In genomic region chr2:69275875-69276274, GRCm38 (mm10) we compare ENCODE assay signal across 9 mouse cellular contexts.
DNase-seq lines count a peak whose midpoint lies in the region; ATAC-seq and TF ChIP-seq lines count a peak whose summit lies in the region.
"Had no signal": no experiment of that assay in that cellular context is flagged by ENCODE, and none has a peak within 500 bp of the region (broad histone marks: within the 10 kb centered on the region; RNA-seq: fewer than 3 reads in every experiment).

No protein-coding gene starts in this region.

- peak; percentile 3 to 19 for DNase-seq in cerebellum, postnatal 10 days
- no peak for DNase-seq in cerebellum, adult 18-20 months
- DNase-seq in lung, postnatal 10 days = peak; percentile 16
- no peak for DNase-seq in lung, adult 2 months
- peak; percentile 70 for DNase-seq in embryonic facial prominence, embryonic 14.5 days (ENCODE audit: low spot score)
- DNase-seq in cerebellum, postnatal 4 days (ENCODE audit: low spot score in 2 of 2) = no peak
- no peak for DNase-seq in heart, postnatal 36 days
- DNase-seq: heart, adult 18-20 months had no signal

- peak; percentile 68; the same call in 1 of the 2 replicates for ATAC-seq in embryonic facial prominence, embryonic 14.5 days (ENCODE audit: low read depth)
- ATAC-seq in neural tube, embryonic 14.5 days (ENCODE audit: low read depth) = peak; percentile 56; the same call in 1 of the 2 replicates

- H3K36me3 ChIP-seq in embryonic facial prominence, embryonic 14.5 days (ENCODE audit: control insufficient read depth, insufficient read depth, low read length) = no peaks in the 10 kb centered on the region
- H3K36me3 ChIP-seq in neural tube, embryonic 14.5 days (ENCODE audit: control insufficient read depth, insufficient read depth, low read length) = no peaks in the 10 kb centered on the region

- no peak for TF ChIP-seq POLR2A in lung, adult 2 months (IDR thresholded peaks at IDR 0.05; ENCODE audit: borderline replicate concordance, extremely low read depth, low read depth, low read length)

- no peaks in the 10 kb centered on the region for H3K27me3 ChIP-seq in embryonic facial prominence, embryonic 14.5 days (replicated peaks; ENCODE audit: control insufficient read depth, insufficient read depth, low read length)
- H3K27me3 ChIP-seq in neural tube, embryonic 14.5 days (ENCODE audit: control insufficient read depth, insufficient read depth, low read length) = no peaks in the 10 kb centered on the region

- no peaks in the 10 kb centered on the region for H3K4me1 ChIP-seq in lung, adult 2 months (ENCODE audit: control insufficient read depth, insufficient read depth, low read length)
- H3K4me1 ChIP-seq in embryonic facial prominence, embryonic 14.5 days (ENCODE audit: control insufficient read depth, insufficient read depth, low read length) = no peaks in the 10 kb centered on the region
- no peaks in the 10 kb centered on the region for H3K4me1 ChIP-seq in neural tube, embryonic 14.5 days (ENCODE audit: control insufficient read depth, insufficient read depth, low read length)

- no peak overlapping the region for H3K27ac ChIP-seq in embryonic facial prominence, embryonic 14.5 days (replicated peaks; ENCODE audit: low read depth, low read length)
- H3K27ac ChIP-seq in neural tube, embryonic 14.5 days (ENCODE audit: low read depth, low read length) = no peak overlapping the region

- H3K9ac ChIP-seq in embryonic facial prominence, embryonic 14.5 days (ENCODE audit: low read depth, low read length) = no peak overlapping the region
- no peak overlapping the region for H3K9ac ChIP-seq in neural tube, embryonic 14.5 days (replicated peaks; ENCODE audit: low read depth, low read length)

- no peak overlapping the region for H3K4me2 ChIP-seq in embryonic facial prominence, embryonic 14.5 days (ENCODE audit: low read depth, low read length)
- H3K4me2 ChIP-seq in neural tube, embryonic 14.5 days (ENCODE audit: low read depth, low read length) = no peak overlapping the region

- TF ChIP-seq CTCF in lung, adult 2 months (IDR thresholded peaks at IDR 0.05; ENCODE audit: insufficient read depth, low read length) = no peak

- intact Hi-C loops in heart, postnatal 36 days (cut with DNase I) = loop anchor here (1.0 kb wide), 1 partner anchor 152 kb away; no protein-coding TSS in a partner anchor

- H3K9me3 ChIP-seq in embryonic facial prominence, embryonic 14.5 days (ENCODE audit: control insufficient read depth, low read length) = no peaks in the 10 kb centered on the region
- H3K9me3 ChIP-seq in neural tube, embryonic 14.5 days (ENCODE audit: control insufficient read depth, low read length) = no peaks in the 10 kb centered on the region

- 3% methylated on average over 1 of the region's 1 CpGs for WGBS in lung, adult 2 months
- WGBS in embryonic facial prominence, embryonic 14.5 days = 3% methylated on average over 1 of the region's 1 CpGs
- WGBS in neural tube, embryonic 14.5 days = 5% methylated on average over 1 of the region's 1 CpGs

- no peak overlapping the region for H3K4me3 ChIP-seq in lung, adult 2 months (replicated peaks; ENCODE audit: extremely low read depth, low read depth, low read length)
- H3K4me3 ChIP-seq in embryonic facial prominence, embryonic 14.5 days (ENCODE audit: low read depth, low read length) = no peak overlapping the region
- no peak overlapping the region for H3K4me3 ChIP-seq in neural tube, embryonic 14.5 days (ENCODE audit: low read depth, low read length)

Comparison
In these comparisons a context has a peak if more than half of its experiments do, and no peak if none do; other contexts are left out.
1. DNase-seq: peak in cerebellum, postnatal 10 days (2 of 2), lung, postnatal 10 days (single experiment) and embryonic facial prominence, embryonic 14.5 days (single experiment); none in cerebellum, adult 18-20 months (0 of 2), lung, adult 2 months (single experiment), cerebellum, postnatal 4 days (0 of 2) and heart, postnatal 36 days (0 of 2).